Mouse (Mus musculus) G1E (cell line): ENCODE measurements at regions not wholly inside any gene's neighbourhood (a gene's known extent, or its start where the extent isn't known, plus 50 kb on each side); places are given as distances from the start of the nearest gene placed in this dataset.

Experiments
- ATAC-seq: 2 replicates; pipeline ENCODE4 v1.8.0; 2016; ENCODE audit warnings: mild to moderate bottlenecking; ENCODE audit not compliant: insufficient number of reproducible peaks, poor library complexity, low FRiP score, severe bottlenecking; ENCODE audit errors: extremely low read depth
- DNase-seq: peaks from one replicate; pipeline ENCODE4 v3.0.0; 2012; ENCODE audit warnings: low spot score
- H3K27me3 ChIP-seq: 2 replicates; pipeline ENCODE4 v1.6.1; 2012; ENCODE audit warnings: mild to moderate bottlenecking, low read length, inconsistent platforms; ENCODE audit not compliant: insufficient read depth
- H3K36me3 ChIP-seq: replicated peaks from 2 replicates; pipeline ENCODE3; 2012; ENCODE audit warnings: mild to moderate bottlenecking, inconsistent platforms
- H3K4me1 ChIP-seq: 2 replicates; pipeline ENCODE4 v1.6.1; 2012; ENCODE audit warnings: low read depth, low read length, inconsistent platforms, mixed read lengths; ENCODE audit not compliant: insufficient read depth
- H3K4me3 ChIP-seq: 2 replicates; pipeline ENCODE4 v1.5.1; 2012; ENCODE audit warnings: low read depth, mild to moderate bottlenecking, inconsistent platforms, low read length, moderate library complexity, mixed read lengths
- H3K9me3 ChIP-seq: replicated peaks from 2 replicates; pipeline ENCODE4 v1.6.1; 2012; ENCODE audit warnings: inconsistent platforms
- CTCF ChIP-seq: IDR thresholded peaks from 2 replicates; pipeline ENCODE4 v1.5.1; 2012; ENCODE audit warnings: low read depth, low read length, inconsistent platforms, mixed read lengths
- GATA1 ChIP-seq: IDR thresholded peaks from 2 replicates; pipeline ENCODE4 v1.6.1; 2012; ENCODE audit warnings: borderline replicate concordance, low read length, inconsistent platforms, mixed read lengths
- GATA2 ChIP-seq: IDR thresholded peaks from 2 replicates; pipeline ENCODE4 v1.6.1; 2012; ENCODE audit warnings: low read depth, low read length, inconsistent platforms, borderline replicate concordance
- POLR2AphosphoS5 ChIP-seq: IDR thresholded peaks from 2 replicates; pipeline ENCODE4 v1.6.1; 2012; ENCODE audit warnings: low read depth, low read length, inconsistent platforms; ENCODE audit not compliant: insufficient replicate concordance
- TAL1 ChIP-seq: conservative IDR thresholded peaks from 2 replicates; pipeline ENCODE4 v1.6.1; 2012; ENCODE audit warnings: low read depth, low read length, inconsistent platforms, mixed read lengths

DNA sequence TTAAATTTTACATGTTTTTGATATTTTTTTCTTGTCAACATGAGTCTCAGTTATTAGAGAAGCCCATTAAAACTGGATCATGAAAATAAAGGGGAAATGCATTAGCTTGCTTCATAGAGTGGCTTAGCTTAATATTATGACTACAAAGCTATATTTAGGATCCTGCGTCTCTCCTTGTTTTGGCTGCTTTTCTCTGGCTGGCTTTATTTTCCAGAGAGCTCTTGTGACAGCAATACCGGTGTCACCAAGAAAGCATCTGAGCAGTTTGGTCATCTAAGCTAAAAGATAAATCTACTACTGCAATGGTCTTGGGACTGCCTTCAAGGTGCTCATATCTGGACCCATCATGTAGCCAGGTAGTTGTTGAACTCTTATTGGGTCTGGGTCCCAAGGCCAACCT, 293.5 kb upstream of the Gm12728 start:
- H3K27me3 ChIP-seq: no peaks in the 10 kb centered on the region
- ATAC-seq: no peak
- no peaks in the 10 kb centered on the region for H3K36me3 ChIP-seq
- TF ChIP-seq CTCF: no peak
- no peak for TF ChIP-seq GATA1
- no peak for TF ChIP-seq POLR2AphosphoS5
- H3K4me1 ChIP-seq: no peaks in the 10 kb centered on the region
- DNase-seq: no peak
- H3K4me3 ChIP-seq: no peak overlapping the region
- peaks cover 20% of the 10 kb centered on the region for H3K9me3 ChIP-seq

DNA sequence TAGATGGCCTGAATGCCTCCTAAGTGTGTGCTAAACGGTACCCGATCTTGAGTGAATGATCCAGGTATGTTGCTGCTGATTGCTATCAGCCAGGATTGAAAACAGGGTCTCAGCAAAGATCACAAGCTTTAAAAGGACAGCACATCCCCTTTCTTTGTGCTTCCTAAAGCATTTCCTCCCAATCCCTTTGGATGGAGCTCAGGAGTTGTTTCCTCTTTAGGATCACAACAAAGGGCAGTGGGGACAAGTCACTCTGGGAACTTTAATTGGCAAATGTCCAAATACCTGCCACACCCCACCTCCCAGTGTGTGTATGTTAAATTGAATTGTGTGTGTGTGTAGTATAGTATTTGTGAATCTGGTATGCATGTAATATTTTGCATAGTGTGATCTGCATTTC, 283.5 kb upstream of the Gm12728 start:
- TF ChIP-seq POLR2AphosphoS5: no peak
- no peak for TF ChIP-seq GATA2
- no peaks in the 10 kb centered on the region for H3K27me3 ChIP-seq
- DNase-seq (no peak), ATAC-seq (no peak)
- no peaks in the 10 kb centered on the region for H3K4me1 ChIP-seq
- H3K9me3 ChIP-seq: peaks cover 43% of the 10 kb centered on the region
- H3K36me3 ChIP-seq: no peaks in the 10 kb centered on the region
- no peak overlapping the region for H3K4me3 ChIP-seq

- H3K27me3 ChIP-seq: no peaks in the 10 kb centered on the region
- no peak overlapping the region for H3K4me3 ChIP-seq
- peaks cover 40% of the 10 kb centered on the region for H3K9me3 ChIP-seq
- ATAC-seq (no peak), DNase-seq (no peak)
- no peaks in the 10 kb centered on the region for H3K4me1 ChIP-seq
- H3K36me3 ChIP-seq: no peaks in the 10 kb centered on the region
- TF ChIP-seq CTCF: no peak
- TF ChIP-seq POLR2AphosphoS5: no peak
- no peak for TF ChIP-seq TAL1
- TF ChIP-seq GATA1: no peak
These were observed 282.4 kb upstream of the Gm12728 start for GRCm38 (mm10) chr4:105507221-105507620.

DNA sequence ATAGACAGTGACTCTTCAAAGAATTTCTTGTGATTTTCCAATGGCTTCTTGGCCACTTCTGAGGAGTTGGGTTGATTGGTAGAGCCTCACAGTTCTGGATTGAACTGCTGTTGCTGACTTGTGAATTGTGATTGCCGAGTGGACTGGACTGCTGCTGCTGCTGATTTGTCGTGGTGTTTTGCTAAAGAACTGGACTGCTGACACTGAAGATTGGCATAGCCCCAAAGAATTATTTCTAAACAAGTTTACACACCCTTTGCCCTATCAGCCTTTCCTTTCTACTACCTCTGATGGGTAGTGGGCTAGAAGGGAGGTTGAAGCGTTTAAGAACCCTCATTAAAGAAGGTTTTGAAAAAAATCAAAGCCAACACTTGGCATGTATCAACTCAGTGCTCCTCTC, 280.6 kb upstream of the Gm12728 start:
- Histone ChIP-seq H3K27me3 (no peaks in the 10 kb centered on the region), H3K4me1 (no peaks in the 10 kb centered on the region), H3K9me3 (peaks cover 47% of the 10 kb centered on the region), H3K36me3 (no peaks in the 10 kb centered on the region), H3K4me3 (no peak overlapping the region)
- ATAC-seq: no peak
- no peak for DNase-seq
- TF ChIP-seq POLR2AphosphoS5: no peak
- no peak for TF ChIP-seq CTCF
- no peak for TF ChIP-seq GATA2

GRCm38 (mm10) chr4:105510406-105510805, 279.3 kb upstream of the Gm12728 start:
- H3K36me3 ChIP-seq: no peaks in the 10 kb centered on the region
- no peak for ATAC-seq
- H3K4me3 ChIP-seq: no peak overlapping the region
- H3K9me3 ChIP-seq: peaks cover 46% of the 10 kb centered on the region
- TF ChIP-seq TAL1: no peak
- TF ChIP-seq CTCF: no peak
- H3K4me1 ChIP-seq: no peaks in the 10 kb centered on the region
- no peak for DNase-seq
- no peaks in the 10 kb centered on the region for H3K27me3 ChIP-seq

DNA sequence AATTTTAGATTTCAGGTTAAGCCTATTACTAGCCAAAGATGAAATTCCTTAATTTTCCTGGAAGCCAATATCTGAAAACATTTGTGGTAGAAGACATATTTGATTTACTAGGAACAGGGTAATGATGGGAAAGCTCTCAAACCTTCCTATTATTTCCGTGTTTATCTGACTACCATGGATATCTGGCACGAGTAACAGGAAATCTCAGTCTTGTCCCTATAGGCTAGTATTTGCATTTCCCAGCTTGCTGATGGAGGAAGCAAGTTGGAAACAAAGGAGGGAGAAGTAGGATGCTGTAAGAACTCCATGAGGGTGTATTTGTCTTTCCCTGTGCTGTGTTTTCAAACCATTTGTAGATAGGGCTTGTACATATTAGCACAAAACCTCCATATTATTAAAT, 264.5 kb upstream of the Gm12728 start:
- Histone ChIP-seq H3K27me3 (no peaks in the 10 kb centered on the region), H3K9me3 (peaks cover 11% of the 10 kb centered on the region), H3K4me1 (no peaks in the 10 kb centered on the region), H3K4me3 (no peak overlapping the region), H3K36me3 (no peaks in the 10 kb centered on the region)
- no peak for DNase-seq
- TF ChIP-seq CTCF (no peak), GATA2 (no peak), GATA1 (no peak), TAL1 (no peak), POLR2AphosphoS5 (no peak)
- no peak for ATAC-seq

DNA sequence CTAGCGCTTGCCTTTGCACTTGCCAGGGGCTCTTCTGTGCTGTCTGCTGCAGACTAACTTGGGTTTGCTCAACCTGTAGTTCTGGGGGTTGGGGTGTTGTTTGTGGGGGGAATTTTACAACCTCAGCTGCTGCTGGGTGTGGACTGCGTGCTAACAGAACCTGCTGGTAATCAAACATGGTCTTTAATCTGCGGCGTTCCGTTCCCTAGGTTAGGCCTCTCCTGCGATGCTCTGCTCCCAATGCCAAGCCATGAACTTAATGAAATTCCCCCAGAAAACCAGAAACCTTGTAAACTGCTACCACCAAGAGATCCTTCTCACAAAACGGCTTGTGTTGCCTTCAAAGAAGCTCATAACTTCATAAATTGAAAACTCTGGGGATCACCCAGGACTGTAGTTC, 262.9 kb upstream of the Gm12728 start:
- H3K9me3 ChIP-seq: peaks cover 12% of the 10 kb centered on the region
- no peaks in the 10 kb centered on the region for H3K27me3 ChIP-seq
- ATAC-seq: no peak

More for the DNA sequence above, 262.9 kb upstream of the Gm12728 start:
- Histone ChIP-seq H3K4me1 (no peaks in the 10 kb centered on the region), H3K4me3 (no peak overlapping the region), H3K36me3 (no peaks in the 10 kb centered on the region)
- TF ChIP-seq TAL1: no peak
- no peak for TF ChIP-seq GATA2
- TF ChIP-seq POLR2AphosphoS5: no peak
- TF ChIP-seq GATA1: no peak
- no peak for TF ChIP-seq CTCF
- no peak for DNase-seq
